Mouse (Mus musculus) forebrain, embryonic 12.5 days (tissue): ENCODE measurements at regions not wholly inside any gene's neighbourhood (a gene's known extent, or its start where the extent isn't known, plus 50 kb on each side); places are given as distances from the start of the nearest gene placed in this dataset.
A peak's percentile ranks its signal among the peaks of the same experiment; 100 is the strongest.

Experiments
- ATAC-seq: fragments of 200-750 bp; cut with Nextera tagmentation; 2 replicates; pipeline ENCODE4 v1.8.0; 2017; ENCODE audit warnings: moderate TSS enrichment; ENCODE audit not compliant: low FRiP score
- H3K27ac ChIP-seq: fragments of 300-500 bp; sonication (generic); 2 replicates; pipeline ENCODE4 v1.5.1; 2016; ENCODE audit warnings: mild to moderate bottlenecking
- H3K27me3 ChIP-seq: fragments of 300-500 bp; sonication (generic); 2 replicates; pipeline ENCODE4 v1.6.1; 2016; ENCODE audit warnings: mild to moderate bottlenecking
- H3K36me3 ChIP-seq: fragments of 300-500 bp; sonication (generic); replicated peaks from 2 replicates; pipeline ENCODE4 v1.6.1; 2016; ENCODE audit warnings: mild to moderate bottlenecking
- H3K4me1 ChIP-seq: fragments of 300-500 bp; sonication (generic); 2 replicates; pipeline ENCODE4 v1.6.1; 2016
- H3K4me2 ChIP-seq: fragments of 300-500 bp; sonication (generic); 2 replicates; pipeline ENCODE4 v1.6.1; 2016; ENCODE audit warnings: mild to moderate bottlenecking, moderate library complexity
- H3K4me3 ChIP-seq: fragments of 300-500 bp; sonication (generic); replicated peaks from 2 replicates; pipeline ENCODE4 v1.5.1; 2016; ENCODE audit warnings: mild to moderate bottlenecking
- H3K9ac ChIP-seq: fragments of 300-500 bp; sonication (generic); 2 replicates; pipeline ENCODE4 v1.6.1; 2016; ENCODE audit warnings: mild to moderate bottlenecking
- H3K9me3 ChIP-seq: fragments of 300-500 bp; sonication (generic); 2 replicates; pipeline ENCODE4 v1.6.1; 2016
- WGBS: fragments of 180-500 bp; shearing (Covaris S2); methylation state at CpG from one replicate; pipeline ENCODE4 v1.1.7; 2016; 5-methylcytosine and 5-hydroxymethylcytosine counted together

DNA sequence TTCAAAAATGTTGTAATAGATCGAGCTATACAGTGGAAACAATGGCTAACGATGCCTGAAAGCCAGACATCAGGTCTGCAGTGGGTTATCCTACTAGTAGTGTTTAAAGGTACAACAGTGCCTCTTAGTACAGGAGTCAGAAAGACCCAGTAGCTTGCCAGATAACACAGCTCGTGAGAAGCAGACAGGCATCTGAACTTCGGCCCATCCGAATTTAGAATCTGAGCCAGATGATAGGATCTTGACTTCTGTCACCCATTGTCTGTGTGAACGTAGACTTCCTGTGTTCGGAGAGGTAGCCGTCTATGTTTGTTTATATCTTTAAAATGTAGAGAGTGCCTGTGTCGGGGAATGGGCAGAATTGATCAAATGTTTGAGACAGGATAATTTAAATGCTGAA, 120.5 kb upstream of the Adgrl2 start:
- Histone ChIP-seq H3K4me1 (peaks cover 10% of the 10 kb centered on the region; the same call in 1 of the 2 replicates), H3K27me3 (peaks cover 6% of the 10 kb centered on the region; the same call in 1 of the 2 replicates)

DNA sequence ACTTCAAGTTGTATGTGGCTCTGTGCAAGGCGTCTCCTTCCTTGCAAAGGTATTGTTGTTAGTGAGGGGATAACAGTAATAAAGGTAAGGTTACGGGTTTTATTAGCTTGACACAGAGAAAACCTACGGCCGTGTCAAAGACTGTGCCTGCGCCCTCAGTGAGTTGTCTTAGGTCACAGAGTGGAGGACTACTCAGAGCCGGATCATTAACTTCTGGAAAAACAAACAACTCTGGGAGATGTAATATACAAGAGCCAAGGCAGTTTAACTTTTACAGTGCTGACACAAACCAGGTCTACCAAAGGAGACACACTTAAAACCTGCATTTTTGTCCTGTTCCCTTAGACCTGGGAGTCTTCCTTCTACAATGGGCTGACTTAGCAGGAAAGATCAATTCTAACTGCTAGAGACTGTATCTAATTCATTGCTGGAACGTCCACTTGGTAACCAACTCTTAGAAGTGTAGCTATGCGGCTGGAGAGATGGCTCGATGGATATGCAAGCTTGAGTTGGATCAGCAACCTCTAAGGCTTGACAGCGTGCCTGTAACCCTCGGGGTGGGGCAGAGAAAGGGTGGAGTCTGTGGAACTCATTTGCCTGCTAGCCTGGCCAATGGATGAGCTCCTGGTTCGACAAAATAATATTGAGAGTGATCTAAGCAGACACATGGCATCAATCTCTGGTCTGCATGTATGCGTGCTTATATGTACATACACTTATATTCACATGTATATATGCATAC, 115.5 kb upstream of the Adgrl2 start:
- no peak for ATAC-seq
- Histone ChIP-seq H3K4me3 (no peak overlapping the region), H3K9ac (no peak overlapping the region), H3K27me3 (no peaks in the 10 kb centered on the region), H3K27ac (no peak overlapping the region), H3K9me3 (no peaks in the 10 kb centered on the region), H3K4me2 (no peak overlapping the region), H3K4me1 (peaks cover 7% of the 10 kb centered on the region; the same call in 1 of the 2 replicates), H3K36me3 (no peaks in the 10 kb centered on the region)
- WGBS = 89% methylated on average over 13 of the region's 13 CpGs

More for the DNA sequence above, 120.5 kb upstream of the Adgrl2 start:
- Histone ChIP-seq H3K4me3 (no peak overlapping the region), H3K36me3 (no peaks in the 10 kb centered on the region), H3K9me3 (no peaks in the 10 kb centered on the region), H3K4me2 (no peak overlapping the region), H3K27ac (no peak overlapping the region), H3K9ac (no peak overlapping the region)
- no peak for ATAC-seq
- WGBS = 64% methylated on average over 9 of the region's 9 CpGs

GRCm38 (mm10) chr3:149105181-149105580, 114.8 kb upstream of the Adgrl2 start:
- no peak overlapping the region for H3K27ac ChIP-seq
- no peak overlapping the region for H3K9ac ChIP-seq
- no peak overlapping the region for H3K4me2 ChIP-seq
- H3K27me3 ChIP-seq = no peaks in the 10 kb centered on the region
- H3K9me3 ChIP-seq = no peaks in the 10 kb centered on the region
- H3K4me1 ChIP-seq = 0 out of 2 replicates have a peak, but pooled peaks cover under 1% of the 10 kb centered on the region
- H3K36me3 ChIP-seq = no peaks in the 10 kb centered on the region
- H3K4me3 ChIP-seq = no peak overlapping the region
- no peak for ATAC-seq
- 97% methylated on average over 4 of the region's 4 CpGs for WGBS

DNA sequence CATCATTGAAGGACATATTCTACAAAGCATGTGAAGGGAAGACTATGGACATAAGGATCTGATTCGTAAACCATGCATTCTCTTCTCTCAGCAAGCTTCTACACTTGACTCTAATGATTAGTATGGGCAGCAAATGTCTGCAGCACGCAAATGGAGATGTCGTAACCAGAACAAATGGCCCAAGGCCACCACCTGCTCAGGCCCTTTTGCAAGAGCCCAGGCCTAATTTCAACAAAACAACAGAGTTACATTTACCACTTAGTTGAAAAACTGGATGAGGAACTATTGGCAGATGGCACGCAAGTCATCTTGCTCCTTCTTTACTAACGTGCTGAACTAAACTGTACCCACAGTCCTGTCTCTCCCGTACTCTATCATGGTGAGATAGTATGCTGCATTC, 113.7 kb upstream of the Adgrl2 start:
- Histone ChIP-seq H3K9ac (no peak overlapping the region), H3K4me2 (no peak overlapping the region), H3K4me1 (no peaks in the 10 kb centered on the region), H3K27me3 (no peaks in the 10 kb centered on the region), H3K36me3 (no peaks in the 10 kb centered on the region), H3K9me3 (no peaks in the 10 kb centered on the region), H3K27ac (no peak overlapping the region), H3K4me3 (no peak overlapping the region)
- ATAC-seq = no peak
- WGBS = 90% methylated on average over 6 of the region's 6 CpGs

GRCm38 (mm10) chr3:149103469-149103868, 113.1 kb upstream of the Adgrl2 start:
- H3K27me3 ChIP-seq = no peaks in the 10 kb centered on the region
- no peak overlapping the region for H3K9ac ChIP-seq
- H3K27ac ChIP-seq = no peak overlapping the region
- H3K4me2 ChIP-seq = no peak overlapping the region
- H3K4me1 ChIP-seq = no peaks in the 10 kb centered on the region
- no peak overlapping the region for H3K4me3 ChIP-seq
- H3K9me3 ChIP-seq = no peaks in the 10 kb centered on the region
- H3K36me3 ChIP-seq = no peaks in the 10 kb centered on the region
- ATAC-seq = no peak
- 85% methylated on average over 3 of the region's 3 CpGs for WGBS

DNA sequence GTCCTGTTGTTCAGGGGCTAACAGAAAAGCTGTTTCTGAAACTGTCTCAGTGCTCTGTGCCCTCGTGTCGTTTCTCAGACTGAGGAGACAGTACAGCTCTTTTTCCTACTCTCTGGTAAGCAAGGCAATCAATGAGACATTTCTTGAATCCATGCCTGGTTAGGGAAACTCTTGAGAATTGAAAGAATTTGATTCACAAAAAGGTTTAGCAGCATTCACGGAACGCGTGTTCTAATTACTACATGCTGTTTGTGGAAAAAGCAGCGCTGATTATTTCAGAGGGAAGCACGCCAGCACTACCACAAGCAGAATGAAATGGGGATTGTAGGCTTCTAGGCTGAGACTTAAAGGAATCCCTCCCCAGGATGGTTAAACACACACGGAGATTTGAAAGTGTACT, 112.5 kb upstream of the Adgrl2 start:
- Histone ChIP-seq H3K4me1 (no peaks in the 10 kb centered on the region), H3K27me3 (no peaks in the 10 kb centered on the region), H3K36me3 (no peaks in the 10 kb centered on the region), H3K9ac (no peak overlapping the region), H3K27ac (no peak overlapping the region), H3K4me2 (no peak overlapping the region), H3K9me3 (no peaks in the 10 kb centered on the region), H3K4me3 (no peak overlapping the region)
- 59% methylated on average over 8 of the region's 8 CpGs for WGBS
- ATAC-seq = no peak

GRCm38 (mm10) chr3:149101785-149102184, 111.4 kb upstream of the Adgrl2 start:
- H3K27ac ChIP-seq = no peak overlapping the region
- H3K4me2 ChIP-seq = no peak overlapping the region
- WGBS = 82% methylated on average over 10 of the region's 10 CpGs
- H3K9me3 ChIP-seq = no peaks in the 10 kb centered on the region
- H3K9ac ChIP-seq = no peak overlapping the region
- ATAC-seq = no peak
- no peaks in the 10 kb centered on the region for H3K36me3 ChIP-seq
- no peaks in the 10 kb centered on the region for H3K4me1 ChIP-seq
- H3K4me3 ChIP-seq = no peak overlapping the region
- H3K27me3 ChIP-seq = no peaks in the 10 kb centered on the region

GRCm38 (mm10) chr3:149098764-149099163, 108.4 kb upstream of the Adgrl2 start:
- no peak overlapping the region for H3K27ac ChIP-seq
- WGBS = 74% methylated on average over 4 of the region's 4 CpGs
- no peaks in the 10 kb centered on the region for H3K36me3 ChIP-seq
- H3K9ac ChIP-seq = no peak overlapping the region
- no peak for ATAC-seq
- H3K27me3 ChIP-seq = no peaks in the 10 kb centered on the region
- H3K4me3 ChIP-seq = no peak overlapping the region
- H3K9me3 ChIP-seq = no peaks in the 10 kb centered on the region
- H3K4me1 ChIP-seq = no peaks in the 10 kb centered on the region
- H3K4me2 ChIP-seq = no peak overlapping the region

GRCm38 (mm10) chr3:149097026-149097425, 106.7 kb upstream of the Adgrl2 start:
- H3K27me3 ChIP-seq = no peaks in the 10 kb centered on the region
- H3K27ac ChIP-seq = no peak overlapping the region
- no peaks in the 10 kb centered on the region for H3K9me3 ChIP-seq
- WGBS = 83% methylated on average over 4 of the region's 4 CpGs
- no peak overlapping the region for H3K9ac ChIP-seq
- no peak overlapping the region for H3K4me3 ChIP-seq
- ATAC-seq = no peak
- no peaks in the 10 kb centered on the region for H3K36me3 ChIP-seq
- peaks cover 15% of the 10 kb centered on the region for H3K4me1 ChIP-seq
- no peak overlapping the region for H3K4me2 ChIP-seq

- Histone ChIP-seq H3K4me3 (no peak overlapping the region), H3K9ac (no peak overlapping the region), H3K4me1 (peaks cover 34% of the 10 kb centered on the region), H3K27ac (no peak overlapping the region), H3K36me3 (no peaks in the 10 kb centered on the region), H3K4me2 (peak overlapping the region; percentile 8; the same call in 1 of the 2 replicates), H3K27me3 (peaks cover 5% of the 10 kb centered on the region; the same call in 1 of the 2 replicates), H3K9me3 (no peaks in the 10 kb centered on the region)
- no peak for ATAC-seq
- WGBS = 4% methylated on average over 5 of the region's 5 CpGs
Observed at GRCm38 (mm10) chr3:149092649-149093048, 102.3 kb upstream of the Adgrl2 start.

DNA sequence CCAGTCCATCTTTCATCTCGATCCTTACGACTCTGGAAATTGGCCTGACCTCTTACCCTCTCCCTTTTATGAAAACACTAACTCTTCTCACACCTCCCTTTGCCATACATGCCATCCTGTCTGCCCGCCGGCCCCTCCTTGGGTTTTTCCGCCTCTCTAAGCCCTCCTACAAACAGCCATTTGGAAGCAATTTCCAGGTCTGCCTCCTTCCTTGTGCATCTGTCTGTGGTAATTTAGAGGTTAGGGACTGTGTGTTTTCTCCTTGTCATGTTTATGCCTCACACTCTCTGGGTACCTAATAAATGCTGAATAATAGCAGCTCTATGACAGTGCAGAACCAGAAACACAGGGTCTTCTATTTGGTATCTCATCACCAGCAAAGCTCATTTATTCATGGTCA, 99.7 kb upstream of the Adgrl2 start:
- no peak overlapping the region for H3K9ac ChIP-seq
- 56% methylated on average over 5 of the region's 5 CpGs for WGBS

GRCm38 (mm10) chr3:149088621-149089128, 98.3 kb upstream of the Adgrl2 start:
- Histone ChIP-seq H3K4me1 (peaks cover 46% of the 10 kb centered on the region), H3K4me3 (peak overlapping the region; percentile 31), H3K27ac (no peak overlapping the region), H3K9ac (peak overlapping the region; percentile 29; the same call in 1 of the 2 replicates), H3K36me3 (no peaks in the 10 kb centered on the region), H3K27me3 (peaks cover 18% of the 10 kb centered on the region), H3K4me2 (peak overlapping the region; percentile 59), H3K9me3 (no peaks in the 10 kb centered on the region)
- peak; percentile 73 for ATAC-seq
- 2% methylated on average over 16 of the region's 16 CpGs for WGBS

More for the DNA sequence above, 99.7 kb upstream of the Adgrl2 start:
- Histone ChIP-seq H3K4me1 (peaks cover 43% of the 10 kb centered on the region), H3K4me2 (no peak overlapping the region), H3K27me3 (peaks cover 13% of the 10 kb centered on the region; the same call in 1 of the 2 replicates), H3K4me3 (no peak overlapping the region), H3K9me3 (no peaks in the 10 kb centered on the region), H3K36me3 (no peaks in the 10 kb centered on the region), H3K27ac (no peak overlapping the region)
- no peak for ATAC-seq

- Histone ChIP-seq H3K36me3 (no peaks in the 10 kb centered on the region), H3K27me3 (peaks cover 24% of the 10 kb centered on the region), H3K9ac (no peak overlapping the region), H3K4me1 (peaks cover 35% of the 10 kb centered on the region), H3K27ac (no peak overlapping the region), H3K4me2 (no peak overlapping the region), H3K9me3 (no peaks in the 10 kb centered on the region), H3K4me3 (no peak overlapping the region)
- 88% methylated on average over 8 of the region's 8 CpGs for WGBS
- no peak for ATAC-seq
Observed at GRCm38 (mm10) chr3:149087488-149087887, 97.1 kb upstream of the Adgrl2 start.
